Mouse (Mus musculus) ES-E14 (cell line): ENCODE measurements around the gene Serbp1.

Source experiments
- CHD2 ChIP-seq: IDR thresholded peaks from 2 replicates; pipeline ENCODE4 v1.6.1; 2014; ENCODE audit warnings: mild to moderate bottlenecking, low read depth, low read length, inconsistent platforms
- HCFC1 ChIP-seq: IDR thresholded peaks from 2 replicates; pipeline ENCODE4 v1.6.1; 2012; ENCODE audit warnings: low read length, inconsistent platforms, borderline replicate concordance; ENCODE audit not compliant: insufficient read depth
- MAFK ChIP-seq: IDR thresholded peaks from 2 replicates; pipeline ENCODE4 v1.6.1; 2014; ENCODE audit warnings: mild to moderate bottlenecking, low read depth, low read length, inconsistent platforms; ENCODE audit not compliant: insufficient read depth
- ZC3H11A ChIP-seq: IDR thresholded peaks from 2 replicates; pipeline ENCODE4 v1.6.1; 2012; ENCODE audit warnings: low read depth, mild to moderate bottlenecking, inconsistent platforms, low read length, borderline replicate concordance

GRCm38 (mm10) chr6:67193591-67193990 is 44.4 kb upstream of the Serbp1 start:
- TF ChIP-seq ZC3H11A (no peak), MAFK (no peak), CHD2 (no peak), HCFC1 (no peak)
